Comparison of ENCODE assay signal across 8 mouse cellular contexts in the genomic region with DNA sequence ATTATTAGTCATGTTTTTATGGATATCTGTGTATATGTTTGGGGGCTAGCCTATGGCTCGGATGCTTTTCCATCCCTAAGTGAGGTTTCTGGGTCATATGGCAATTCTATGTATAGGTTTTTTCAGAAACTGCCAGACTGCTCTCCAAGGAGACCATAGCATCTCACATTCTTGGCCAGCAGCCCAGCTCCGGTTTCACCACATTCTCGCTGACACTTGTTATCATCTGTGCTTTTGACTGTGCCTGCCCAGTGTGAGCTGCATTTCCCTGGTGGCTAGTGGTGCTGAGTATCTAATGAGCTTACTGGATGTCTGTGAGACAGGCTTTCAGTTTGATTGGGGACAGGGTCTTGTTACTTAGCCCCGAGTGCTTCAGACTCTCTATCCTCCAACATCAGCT. TPM values are rescaled to one million over a fixed set of nuclear protein-coding genes. Genes with fewer than 3 reads are reported as not detected.
A peak's percentile ranks its signal among the peaks of the same experiment; 100 is the strongest.
DNase-seq lines count a peak whose midpoint lies in the region; ATAC-seq and TF ChIP-seq lines count a peak whose summit lies in the region.

No protein-coding gene starts in this region.

- WGBS in heart, embryonic 12.5 days: 14% methylated on average over 4 of the region's 4 CpGs
- WGBS in thymus, adult 2 months: 85% methylated on average over 4 of the region's 4 CpGs

- peak; percentile 76 for ATAC-seq in heart, embryonic 12.5 days (ENCODE audit: insufficient number of reproducible peaks, low FRiP score)

- H3K9me3 ChIP-seq in heart, embryonic 12.5 days (replicated peaks): no peaks in the 10 kb centered on the region

- no peak overlapping the region for H3K4me3 ChIP-seq in layer of hippocampus, adult 2 months
- no peak overlapping the region for H3K4me3 ChIP-seq in heart, embryonic 12.5 days
- no peak overlapping the region for H3K4me3 ChIP-seq in thymus, adult 2 months (ENCODE audit: control insufficient read depth, insufficient read depth, low read length)

- no peak overlapping the region for H3K9ac ChIP-seq in heart, embryonic 12.5 days

- H3K4me2 ChIP-seq in heart, embryonic 12.5 days: no peak overlapping the region

- no peak for TF ChIP-seq POLR2A in thymus, adult 2 months (IDR thresholded peaks at IDR 0.05; ENCODE audit: control insufficient read depth, extremely low read depth, insufficient read depth, low read length, poor library complexity)

- peak overlapping the region; percentile 12; the same call in 1 of the 2 replicates for H3K27ac ChIP-seq in layer of hippocampus, adult 2 months
- H3K27ac ChIP-seq in heart, embryonic 12.5 days (ENCODE audit: poor library complexity, severe bottlenecking): peak overlapping the region; percentile 86
- no peak overlapping the region for H3K27ac ChIP-seq in thymus, adult 2 months (ENCODE audit: control insufficient read depth, insufficient read depth, low read length)

- DNase-seq in layer of hippocampus, adult 2 months (ENCODE audit: low spot score in 2 of 2): no peak
- no peak for DNase-seq in layer of hippocampus, adult 9-11 months
- DNase-seq in cerebellum, adult 18-20 months: peak; percentile 80 to 81
- DNase-seq in right cerebral cortex, adult 18-20 months: peak; percentile 55
- no peak for DNase-seq in thymus, postnatal 4 days
- DNase-seq in thymus, adult 18-20 months: no peak
- DNase-seq in thymus, adult 2 months: no peak

- peaks cover 37% of the 10 kb centered on the region for H3K36me3 ChIP-seq in heart, embryonic 12.5 days
- H3K36me3 ChIP-seq in thymus, adult 2 months (ENCODE audit: control insufficient read depth, insufficient read depth, low read length): no peaks in the 10 kb centered on the region

- H3K27me3 ChIP-seq in heart, embryonic 12.5 days (replicated peaks): no peaks in the 10 kb centered on the region
- no peaks in the 10 kb centered on the region for H3K27me3 ChIP-seq in thymus, adult 2 months (ENCODE audit: control insufficient read depth, insufficient read depth, low read length)

- TF ChIP-seq CTCF in layer of hippocampus, adult 2 months (conservative IDR thresholded peaks at IDR 0.05): no peak
- TF ChIP-seq CTCF in thymus, adult 2 months (IDR thresholded peaks at IDR 0.05; ENCODE audit: borderline replicate concordance, control insufficient read depth, extremely low read depth, insufficient read depth, low read length, poor library complexity): no peak

- H3K4me1 ChIP-seq in heart, embryonic 12.5 days (replicated peaks): peaks cover 48% of the 10 kb centered on the region
- H3K4me1 ChIP-seq in thymus, adult 2 months (replicated peaks; ENCODE audit: control insufficient read depth, insufficient read depth, low read length): peaks cover 2% of the 10 kb centered on the region

RNA-seq across cellular contexts. Expression of a gene that starts 35.0 kb away (rescaled TPM):
- 10 to 100 TPM; 21.5 to 25.9 TPM for total RNA-seq in layer of hippocampus, adult 2 months (2021)
- polyA plus RNA-seq in heart, embryonic 12.5 days (2016; fragmentation: Nextera tagmentation; extraction: Ambion mirVana): 195 and 203 TPM in 2 replicates
- 0.92 and 3.6 TPM in 2 replicates for polyA plus RNA-seq in thymus, adult 2 months (2012; rRNA removed)

Comparison
In these comparisons a context has a peak if more than half of its experiments do, and no peak if none do; other contexts are left out.
1. DNase-seq: peak in cerebellum, adult 18-20 months (2 of 2) and right cerebral cortex, adult 18-20 months (single experiment); none in layer of hippocampus, adult 2 months (0 of 2), layer of hippocampus, adult 9-11 months (single experiment), thymus, postnatal 4 days (single experiment), thymus, adult 18-20 months (0 of 2) and thymus, adult 2 months (single experiment).
2. RNA of a gene that starts 35.0 kb away (polyA plus RNA-seq): 195 to 203 TPM in heart, embryonic 12.5 days; 0.92 to 3.6 TPM in thymus, adult 2 months; every median in the first group is over 10 times any median in the second.